Mouse (Mus musculus) right cerebral cortex, postnatal 4 days (tissue): ENCODE measurements around the gene Gatad2b.
"Not testable (repeated sequence)": the region's sequence is repeated elsewhere in the genome, so short reads cannot be mapped to it uniquely, and the experiment has no call there.

Experiments
- DNase-seq: peaks from one replicate; pipeline ENCODE4 v3.0.0-alpha.2; 2022

Gene Gatad2b

GRCm38 (mm10) chr3:90265932-90266741, 26.8 kb upstream of the Gatad2b start:
- DNase-seq, result no peak

GRCm38 (mm10) chr3:90266901-90267775, 25.8 kb upstream of the Gatad2b start:
- no peak for DNase-seq

GRCm38 (mm10) chr3:90268190-90268589, 24.8 kb upstream of the Gatad2b start:
- DNase-seq, result no peak

- DNase-seq, result no peak
Measured at GRCm38 (mm10) chr3:90268971-90269370, 24.0 kb upstream of the Gatad2b start.

GRCm38 (mm10) chr3:90270784-90271183, 22.2 kb upstream of the Gatad2b start:
- no peak for DNase-seq

GRCm38 (mm10) chr3:90272170-90272569, 20.8 kb upstream of the Gatad2b start:
- no peak for DNase-seq

- no peak for DNase-seq
Measured at GRCm38 (mm10) chr3:90273855-90274254, 19.1 kb upstream of the Gatad2b start.

GRCm38 (mm10) chr3:90275286-90275685, 17.7 kb upstream of the Gatad2b start:
- no peak for DNase-seq

GRCm38 (mm10) chr3:90276858-90277257, 16.1 kb upstream of the Gatad2b start:
- DNase-seq, result no peak

- no peak for DNase-seq
Measured at GRCm38 (mm10) chr3:90277793-90278192, 15.2 kb upstream of the Gatad2b start.

- no peak for DNase-seq
Measured at GRCm38 (mm10) chr3:90278211-90278610, 14.8 kb upstream of the Gatad2b start.

- no peak for DNase-seq
Measured at GRCm38 (mm10) chr3:90279216-90279615, 13.8 kb upstream of the Gatad2b start.

GRCm38 (mm10) chr3:90279743-90280142, 13.2 kb upstream of the Gatad2b start:
- DNase-seq, result no peak

GRCm38 (mm10) chr3:90280708-90281107, 12.3 kb upstream of the Gatad2b start:
- DNase-seq, result no peak

GRCm38 (mm10) chr3:90284150-90284549, 8.8 kb upstream of the Gatad2b start:
- no peak for DNase-seq

- not testable (repeated sequence) for DNase-seq
Measured at GRCm38 (mm10) chr3:90289403-90289802, 3.6 kb upstream of the Gatad2b start.

GRCm38 (mm10) chr3:90290602-90291001, 2.4 kb upstream of the Gatad2b start:
- no peak for DNase-seq

- no peak for DNase-seq
Measured at GRCm38 (mm10) chr3:90291982-90292344, 1.0 kb upstream of the Gatad2b start.

- DNase-seq, result peak; percentile 81
Measured at GRCm38 (mm10) chr3:90293352-90294063, 530 bp downstream of the Gatad2b start.

- DNase-seq, result no peak
Measured at GRCm38 (mm10) chr3:90294064-90294440, 1.1 kb downstream of the Gatad2b start.

GRCm38 (mm10) chr3:90294651-90295050, 1.7 kb downstream of the Gatad2b start:
- DNase-seq, result no peak

GRCm38 (mm10) chr3:90305801-90306200, 12.8 kb downstream of the Gatad2b start:
- DNase-seq, result no peak

- DNase-seq, result no peak
Measured at GRCm38 (mm10) chr3:90309589-90309988, 16.6 kb downstream of the Gatad2b start.
